Comparison of ENCODE assay signal across 14 mouse cellular contexts in the genomic region with DNA sequence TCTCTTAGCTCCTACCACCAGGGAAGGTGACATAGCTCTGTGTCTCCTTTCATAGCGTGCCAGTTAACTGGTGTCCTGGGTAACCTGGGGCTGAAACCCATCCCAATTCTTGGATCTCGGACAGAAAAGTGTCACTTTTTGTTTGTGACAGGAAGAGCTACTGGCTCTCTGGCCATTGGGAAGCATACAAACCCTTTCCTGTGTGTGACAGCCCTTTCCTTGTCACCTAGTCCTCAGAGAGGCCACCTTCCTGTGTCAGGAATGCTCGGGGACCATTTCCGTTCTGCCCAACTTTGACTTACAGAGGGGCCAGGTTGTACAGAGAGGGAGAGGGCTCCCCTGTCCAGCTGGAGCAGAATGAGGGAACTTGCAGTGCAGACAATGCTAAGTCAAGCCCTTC. TPM values are rescaled to one million over a fixed set of nuclear protein-coding genes. Genes with fewer than 3 reads are reported as not detected.
DNase-seq lines count a peak whose midpoint lies in the region; ATAC-seq and TF ChIP-seq lines count a peak whose summit lies in the region.
"Had no signal": no experiment of that assay in that cellular context is flagged by ENCODE, and none has a peak within 500 bp of the region (broad histone marks: within the 10 kb centered on the region; RNA-seq: fewer than 3 reads in every experiment).

No protein-coding gene starts in this region.

- H3K36me3 ChIP-seq in hindbrain, embryonic 10.5 days = peaks cover 23% of the 10 kb centered on the region
- H3K36me3 ChIP-seq in hindbrain, embryonic 12.5 days = peaks cover 17% of the 10 kb centered on the region
- H3K36me3 ChIP-seq in heart, embryonic 11.5 days (ENCODE audit: control insufficient read depth, insufficient read depth, low read length) = peaks cover 1% of the 10 kb centered on the region; the same call in 1 of the 2 replicates
- H3K36me3 ChIP-seq in kidney, embryonic 14.5 days (ENCODE audit: control insufficient read depth, insufficient read depth, low read length) = peaks cover 15% of the 10 kb centered on the region
- no peaks in the 10 kb centered on the region for H3K36me3 ChIP-seq in lung, postnatal 0 days (ENCODE audit: insufficient read depth, low read length)

- peaks cover 42% of the 10 kb centered on the region for H3K4me1 ChIP-seq in hindbrain, embryonic 10.5 days (replicated peaks)
- H3K4me1 ChIP-seq in hindbrain, embryonic 12.5 days = peaks cover 8% of the 10 kb centered on the region; the same call in 1 of the 2 replicates
- H3K4me1 ChIP-seq in heart, embryonic 11.5 days (ENCODE audit: control insufficient read depth, insufficient read depth, low read length) = peaks cover 60% of the 10 kb centered on the region
- H3K4me1 ChIP-seq in kidney, embryonic 14.5 days (ENCODE audit: control insufficient read depth, insufficient read depth, low read length) = peaks cover 19% of the 10 kb centered on the region
- H3K4me1 ChIP-seq in lung, postnatal 0 days (ENCODE audit: insufficient read depth, low read depth, low read length) = peaks cover 19% of the 10 kb centered on the region
- H3K4me1 ChIP-seq: neural tube, embryonic 12.5 days had no signal

- 0 out of 2 replicates have a peak, but pooled peaks have one; percentile 38 for TF ChIP-seq EP300 in lung, postnatal 0 days (IDR thresholded peaks at IDR 0.05)

- 66% methylated on average over 4 of the region's 4 CpGs for WGBS in hindbrain, embryonic 10.5 days
- WGBS in hindbrain, embryonic 12.5 days = 54% methylated on average over 4 of the region's 4 CpGs
- WGBS in heart, embryonic 11.5 days (ENCODE audit: insufficient replicate concordance) = 41% methylated on average over 4 of the region's 4 CpGs
- WGBS in kidney, embryonic 14.5 days = 51% methylated on average over 4 of the region's 4 CpGs
- 36% methylated on average over 4 of the region's 4 CpGs for WGBS in lung, postnatal 0 days

- no peak for ATAC-seq in hindbrain, embryonic 12.5 days (ENCODE audit: low FRiP score)
- no peak for ATAC-seq in heart, embryonic 11.5 days (replicated peaks; ENCODE audit: insufficient number of reproducible peaks, low FRiP score, low TSS enrichment)
- no peak for ATAC-seq in kidney, embryonic 14.5 days (ENCODE audit: low FRiP score, low TSS enrichment)
- peak; percentile 37 for ATAC-seq in lung, postnatal 0 days
- no peak for ATAC-seq in erythroblast, adult 5-6 weeks (replicated peaks; ENCODE audit: low FRiP score, poor library complexity, severe bottlenecking)
- ATAC-seq in megakaryocyte progenitor cell, adult 5-6 weeks (replicated peaks; ENCODE audit: poor library complexity) = no peak

- DNase-seq in hindbrain, embryonic 10.5 days (ENCODE audit: low spot score) = no peak
- DNase-seq in lung, postnatal 0 days (ENCODE audit: low spot score) = peak; percentile 50
- no peak for DNase-seq in MN1 (ENCODE audit: low spot score)
- DNase-seq: gastrocnemius, postnatal 14 days; right cerebral cortex, postnatal 14 days; thymus, adult 18-20 months had no signal

- H3K27me3 ChIP-seq in hindbrain, embryonic 10.5 days (ENCODE audit: insufficient read depth, poor library complexity, severe bottlenecking) = no peaks in the 10 kb centered on the region
- H3K27me3 ChIP-seq in hindbrain, embryonic 12.5 days = no peaks in the 10 kb centered on the region
- no peaks in the 10 kb centered on the region for H3K27me3 ChIP-seq in heart, embryonic 11.5 days (ENCODE audit: control insufficient read depth, insufficient read depth, low read length)
- H3K27me3 ChIP-seq in kidney, embryonic 14.5 days (ENCODE audit: control insufficient read depth, insufficient read depth, low read length) = no peaks in the 10 kb centered on the region
- H3K27me3 ChIP-seq in lung, postnatal 0 days (replicated peaks; ENCODE audit: insufficient read depth, low read length) = no peaks in the 10 kb centered on the region
- H3K27me3 ChIP-seq: CH12.LX; neural tube, embryonic 12.5 days had no signal

- TF ChIP-seq CTCF in lung, postnatal 0 days (IDR thresholded peaks at IDR 0.05) = no peak

- no peak overlapping the region for H3K9ac ChIP-seq in hindbrain, embryonic 12.5 days
- no peak overlapping the region for H3K9ac ChIP-seq in heart, embryonic 11.5 days (ENCODE audit: low read depth, low read length)
- no peak overlapping the region for H3K9ac ChIP-seq in kidney, embryonic 14.5 days (ENCODE audit: low read depth, low read length)
- no peak overlapping the region for H3K9ac ChIP-seq in lung, postnatal 0 days (replicated peaks; ENCODE audit: low read depth)
- H3K9ac ChIP-seq: liver, embryonic 15.5 days; neural tube, embryonic 12.5 days had no signal

- no peak overlapping the region for H3K4me3 ChIP-seq in hindbrain, embryonic 10.5 days
- no peak overlapping the region for H3K4me3 ChIP-seq in hindbrain, embryonic 12.5 days
- H3K4me3 ChIP-seq in heart, embryonic 11.5 days (ENCODE audit: low read depth, low read length) = no peak overlapping the region
- H3K4me3 ChIP-seq in kidney, embryonic 14.5 days (ENCODE audit: low read length) = no peak overlapping the region
- H3K4me3 ChIP-seq in lung, postnatal 0 days (ENCODE audit: low read depth, low read length) = no peak overlapping the region
- H3K4me3 ChIP-seq: liver, embryonic 15.5 days; neural tube, embryonic 12.5 days had no signal

- 0 out of 2 replicates have a peak overlapping the region, but pooled peaks have one; percentile 36 for H3K27ac ChIP-seq in hindbrain, embryonic 10.5 days
- no peak overlapping the region for H3K27ac ChIP-seq in hindbrain, embryonic 12.5 days
- H3K27ac ChIP-seq in heart, embryonic 11.5 days (ENCODE audit: low read depth, low read length) = peak overlapping the region; percentile 96
- H3K27ac ChIP-seq in kidney, embryonic 14.5 days (ENCODE audit: low read depth, low read length) = peak overlapping the region; percentile 71; the same call in 1 of the 2 replicates
- H3K27ac ChIP-seq in lung, postnatal 0 days (ENCODE audit: low read length) = peak overlapping the region; percentile 51
- H3K27ac ChIP-seq: liver, embryonic 15.5 days; neural tube, embryonic 12.5 days had no signal

- no peaks in the 10 kb centered on the region for H3K9me3 ChIP-seq in hindbrain, embryonic 10.5 days
- H3K9me3 ChIP-seq in hindbrain, embryonic 12.5 days (replicated peaks) = no peaks in the 10 kb centered on the region
- H3K9me3 ChIP-seq in heart, embryonic 11.5 days (replicated peaks; ENCODE audit: control insufficient read depth, low read length) = no peaks in the 10 kb centered on the region
- H3K9me3 ChIP-seq in kidney, embryonic 14.5 days (ENCODE audit: control insufficient read depth, low read length) = no peaks in the 10 kb centered on the region
- no peaks in the 10 kb centered on the region for H3K9me3 ChIP-seq in lung, postnatal 0 days (ENCODE audit: low read length)
- H3K9me3 ChIP-seq: liver, embryonic 15.5 days; neural tube, embryonic 12.5 days had no signal

- no peak overlapping the region for H3K4me2 ChIP-seq in hindbrain, embryonic 12.5 days (replicated peaks)
- 0 out of 2 replicates have a peak overlapping the region, but pooled peaks have one; percentile 11 for H3K4me2 ChIP-seq in heart, embryonic 11.5 days
- no peak overlapping the region for H3K4me2 ChIP-seq in kidney, embryonic 14.5 days (replicated peaks; ENCODE audit: low read depth, low read length)
- no peak overlapping the region for H3K4me2 ChIP-seq in lung, postnatal 0 days (replicated peaks; ENCODE audit: low read depth, low read length)
- H3K4me2 ChIP-seq: liver, embryonic 15.5 days; neural tube, embryonic 12.5 days had no signal

RNA-seq across cellular contexts. Expression of gene Micall1, which starts 9.2 kb away (rescaled TPM):
- 7.0 and 8.8 TPM in 2 replicates for polyA plus RNA-seq in hindbrain, embryonic 10.5 days (2016; fragmentation: Nextera tagmentation; extraction: Ambion mirVana)
- 12.4 and 16.3 TPM in 2 replicates for polyA plus RNA-seq in hindbrain, embryonic 12.5 days (2016; fragmentation: Nextera tagmentation; extraction: Ambion mirVana)
- 11.9 and 13.6 TPM in 2 replicates for polyA plus RNA-seq in heart, embryonic 11.5 days (2014; fragmentation: Nextera tagmentation; extraction: Ambion mirVana)
- 6.5 and 7.2 TPM in 2 replicates for polyA plus RNA-seq in kidney, embryonic 14.5 days (2014; fragmentation: Nextera tagmentation; extraction: Ambion mirVana)
- 8.4 and 9.1 TPM in 2 replicates for polyA plus RNA-seq in lung, postnatal 0 days (2015; fragmentation: Nextera tagmentation; extraction: Ambion mirVana)
- 0.77 and 1.9 TPM in 2 replicates for total RNA-seq in erythroblast, adult 5-6 weeks (2015; ENCODE audit: low replicate concordance)
- 0.68 and 0.98 TPM in 2 replicates for total RNA-seq in erythroblast, adult 5-6 weeks (2017; ENCODE audit: low replicate concordance)
- 4.8 and 5.6 TPM in 2 replicates for total RNA-seq in megakaryocyte progenitor cell, adult 5-6 weeks (2015)
- 3.6 and 5.5 TPM in 2 replicates for total RNA-seq in megakaryocyte progenitor cell, adult 5-6 weeks (2017)

RNA-seq across cellular contexts. Expression of gene Eif3l, which starts 24.5 kb away (rescaled TPM):
- 238 and 262 TPM in 2 replicates for polyA plus RNA-seq in hindbrain, embryonic 10.5 days (2016; fragmentation: Nextera tagmentation; extraction: Ambion mirVana)
- 190 and 196 TPM in 2 replicates for polyA plus RNA-seq in hindbrain, embryonic 12.5 days (2016; fragmentation: Nextera tagmentation; extraction: Ambion mirVana)
- polyA plus RNA-seq in heart, embryonic 11.5 days (2014; fragmentation: Nextera tagmentation; extraction: Ambion mirVana) = 166 and 189 TPM in 2 replicates
- polyA plus RNA-seq in kidney, embryonic 14.5 days (2014; fragmentation: Nextera tagmentation; extraction: Ambion mirVana) = 207 and 265 TPM in 2 replicates
- 99.3 and 101 TPM in 2 replicates for polyA plus RNA-seq in lung, postnatal 0 days (2015; fragmentation: Nextera tagmentation; extraction: Ambion mirVana)
- total RNA-seq in erythroblast, adult 5-6 weeks (2015; ENCODE audit: low replicate concordance) = 29.4 and 47.6 TPM in 2 replicates
- total RNA-seq in erythroblast, adult 5-6 weeks (2017; ENCODE audit: low replicate concordance) = 51.3 and 56.2 TPM in 2 replicates
- 192 and 203 TPM in 2 replicates for total RNA-seq in megakaryocyte progenitor cell, adult 5-6 weeks (2015)
- 259 and 271 TPM in 2 replicates for total RNA-seq in megakaryocyte progenitor cell, adult 5-6 weeks (2017)

RNA-seq across cellular contexts. Expression of gene Ankrd54, which starts 36.8 kb away (rescaled TPM):
- polyA plus RNA-seq in hindbrain, embryonic 10.5 days (2016; fragmentation: Nextera tagmentation; extraction: Ambion mirVana) = 65.9 and 78.2 TPM in 2 replicates
- polyA plus RNA-seq in hindbrain, embryonic 12.5 days (2016; fragmentation: Nextera tagmentation; extraction: Ambion mirVana) = 56.8 and 60.3 TPM in 2 replicates
- polyA plus RNA-seq in heart, embryonic 11.5 days (2014; fragmentation: Nextera tagmentation; extraction: Ambion mirVana) = 28.2 and 28.7 TPM in 2 replicates
- 48.6 and 54.2 TPM in 2 replicates for polyA plus RNA-seq in kidney, embryonic 14.5 days (2014; fragmentation: Nextera tagmentation; extraction: Ambion mirVana)
- 45.4 and 48.4 TPM in 2 replicates for polyA plus RNA-seq in lung, postnatal 0 days (2015; fragmentation: Nextera tagmentation; extraction: Ambion mirVana)
- total RNA-seq in erythroblast, adult 5-6 weeks (2015; ENCODE audit: low replicate concordance) = 12.3 and 20.0 TPM in 2 replicates
- total RNA-seq in erythroblast, adult 5-6 weeks (2017; ENCODE audit: low replicate concordance) = 7.5 and 11.4 TPM in 2 replicates
- 16.0 and 17.3 TPM in 2 replicates for total RNA-seq in megakaryocyte progenitor cell, adult 5-6 weeks (2015)
- 11.2 and 18.8 TPM in 2 replicates for total RNA-seq in megakaryocyte progenitor cell, adult 5-6 weeks (2017)

RNA-seq across cellular contexts. Expression of gene Polr2f, which starts 41.4 kb away (rescaled TPM):
- polyA plus RNA-seq in hindbrain, embryonic 10.5 days (2016; fragmentation: Nextera tagmentation; extraction: Ambion mirVana) = 383 and 404 TPM in 2 replicates
- polyA plus RNA-seq in hindbrain, embryonic 12.5 days (2016; fragmentation: Nextera tagmentation; extraction: Ambion mirVana) = 298 and 337 TPM in 2 replicates
- polyA plus RNA-seq in heart, embryonic 11.5 days (2014; fragmentation: Nextera tagmentation; extraction: Ambion mirVana) = 284 and 297 TPM in 2 replicates
- 352 and 434 TPM in 2 replicates for polyA plus RNA-seq in kidney, embryonic 14.5 days (2014; fragmentation: Nextera tagmentation; extraction: Ambion mirVana)
- 243 and 261 TPM in 2 replicates for polyA plus RNA-seq in lung, postnatal 0 days (2015; fragmentation: Nextera tagmentation; extraction: Ambion mirVana)
- 16.1 and 20.7 TPM in 2 replicates for total RNA-seq in erythroblast, adult 5-6 weeks (2015; ENCODE audit: low replicate concordance)
- 10.8 and 13.9 TPM in 2 replicates for total RNA-seq in erythroblast, adult 5-6 weeks (2017; ENCODE audit: low replicate concordance)
- 76.7 and 114 TPM in 2 replicates for total RNA-seq in megakaryocyte progenitor cell, adult 5-6 weeks (2015)
- 88.6 and 104 TPM in 2 replicates for total RNA-seq in megakaryocyte progenitor cell, adult 5-6 weeks (2017)

RNA-seq across cellular contexts. Expression of gene 1700088E04Rik, which starts 41.6 kb away (rescaled TPM):
- polyA plus RNA-seq in hindbrain, embryonic 10.5 days (2016; fragmentation: Nextera tagmentation; extraction: Ambion mirVana) = 9.8 and 16.1 TPM in 2 replicates
- polyA plus RNA-seq in hindbrain, embryonic 12.5 days (2016; fragmentation: Nextera tagmentation; extraction: Ambion mirVana) = 13.4 and 15.8 TPM in 2 replicates
- 7.1 and 8.2 TPM in 2 replicates for polyA plus RNA-seq in heart, embryonic 11.5 days (2014; fragmentation: Nextera tagmentation; extraction: Ambion mirVana)
- polyA plus RNA-seq in kidney, embryonic 14.5 days (2014; fragmentation: Nextera tagmentation; extraction: Ambion mirVana) = 7.1 and 8.8 TPM in 2 replicates
- polyA plus RNA-seq in lung, postnatal 0 days (2015; fragmentation: Nextera tagmentation; extraction: Ambion mirVana) = 29.8 and 30.4 TPM in 2 replicates
- total RNA-seq in erythroblast, adult 5-6 weeks (2015; ENCODE audit: low replicate concordance) = not detected in 2 replicates
- not detected in 2 replicates for total RNA-seq in erythroblast, adult 5-6 weeks (2017; ENCODE audit: low replicate concordance)
- total RNA-seq in megakaryocyte progenitor cell, adult 5-6 weeks (2015) = 0.99 TPM in 1 of 2 replicates, not detected in the other
- not detected in 2 replicates for total RNA-seq in megakaryocyte progenitor cell, adult 5-6 weeks (2017)
